Mouse (Mus musculus) forebrain, embryonic 16.5 days (tissue): ENCODE measurements at regions not wholly inside any gene's neighbourhood (a gene's known extent, or its start where the extent isn't known, plus 50 kb on each side); places are given as distances from the start of the nearest gene placed in this dataset.

Experiments used
- ATAC-seq: fragments of 200-750 bp; cut with Nextera tagmentation; 2 replicates; pipeline ENCODE4 v1.8.0; 2017; ENCODE audit warnings: mild to moderate bottlenecking, moderate library complexity
- H3K27ac ChIP-seq: fragments of 300-500 bp; sonication (generic); 2 replicates; pipeline ENCODE4 v1.5.1; 2014; ENCODE audit warnings: low read length, control low read depth
- H3K27me3 ChIP-seq: fragments of 300-500 bp; sonication (generic); replicated peaks from 2 replicates; pipeline ENCODE4 v1.6.1; 2014; ENCODE audit warnings: low read length; ENCODE audit not compliant: control insufficient read depth, insufficient read depth
- H3K36me3 ChIP-seq: fragments of 300-500 bp; sonication (generic); 2 replicates; pipeline ENCODE4 v1.6.1; 2014; ENCODE audit not compliant: control insufficient read depth, insufficient read depth
- H3K4me1 ChIP-seq: fragments of 300-500 bp; sonication (generic); replicated peaks from 2 replicates; pipeline ENCODE4 v1.6.1; 2014; ENCODE audit warnings: low read length; ENCODE audit not compliant: control insufficient read depth, insufficient read depth
- H3K4me2 ChIP-seq: fragments of 300-500 bp; sonication (generic); 2 replicates; pipeline ENCODE4 v1.6.1; 2014; ENCODE audit warnings: mild to moderate bottlenecking, low read length, control low read depth
- H3K4me3 ChIP-seq: fragments of 300-500 bp; sonication (generic); replicated peaks from 2 replicates; pipeline ENCODE4 v1.5.1; 2014; ENCODE audit warnings: mild to moderate bottlenecking, low read length, control low read depth
- H3K9ac ChIP-seq: fragments of 300-500 bp; sonication (generic); replicated peaks from 2 replicates; pipeline ENCODE4 v1.6.1; 2014; ENCODE audit warnings: low read depth, low read length, control low read depth
- H3K9me3 ChIP-seq: fragments of 300-500 bp; sonication (generic); 2 replicates; pipeline ENCODE4 v1.6.1; 2016; ENCODE audit warnings: low read length; ENCODE audit not compliant: control insufficient read depth
- WGBS: fragments of 180-500 bp; shearing (Covaris S2); extraction: QIAGEN DNeasy Blood & Tissue Kit; methylation state at CpG from one replicate; pipeline ENCODE4 v1.1.7; 2014; 5-methylcytosine and 5-hydroxymethylcytosine counted together

DNA sequence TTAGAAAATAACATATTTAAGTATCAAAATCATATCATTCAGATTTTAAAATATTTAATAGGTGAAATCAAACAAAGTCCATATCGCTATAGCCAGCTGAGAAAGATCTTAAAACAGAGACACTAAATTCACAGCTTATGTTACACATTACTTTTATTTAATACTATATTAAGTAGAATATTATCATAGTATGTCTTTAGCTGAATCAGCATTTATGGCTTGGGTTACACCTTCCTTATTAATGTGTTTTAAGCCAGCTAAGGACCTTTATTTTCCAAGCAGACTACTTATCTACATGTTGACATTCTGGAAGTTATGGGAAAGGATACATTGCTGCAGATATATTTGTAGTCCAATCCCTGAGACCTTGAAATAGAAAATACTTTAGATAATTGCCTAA lies 684.9 kb upstream of the Adgrl4 start:
- WGBS = 98% methylated on average over 1 of the region's 1 CpGs
- ATAC-seq = no peak
- no peaks in the 10 kb centered on the region for H3K27me3 ChIP-seq
- H3K4me3 ChIP-seq = no peak overlapping the region
- no peak overlapping the region for H3K4me2 ChIP-seq
- no peaks in the 10 kb centered on the region for H3K9me3 ChIP-seq
- no peaks in the 10 kb centered on the region for H3K4me1 ChIP-seq
- no peak overlapping the region for H3K27ac ChIP-seq
- H3K9ac ChIP-seq = no peak overlapping the region
- H3K36me3 ChIP-seq = no peaks in the 10 kb centered on the region

- no peak overlapping the region for H3K9ac ChIP-seq
- no peak overlapping the region for H3K27ac ChIP-seq
- H3K4me3 ChIP-seq = no peak overlapping the region
- no peak overlapping the region for H3K4me2 ChIP-seq
- H3K9me3 ChIP-seq = no peaks in the 10 kb centered on the region
- 37% methylated on average over 1 of the region's 1 CpGs for WGBS
- no peaks in the 10 kb centered on the region for H3K4me1 ChIP-seq
- ATAC-seq = peak; percentile 94
- H3K36me3 ChIP-seq = no peaks in the 10 kb centered on the region
- H3K27me3 ChIP-seq = no peaks in the 10 kb centered on the region
These were observed 677.8 kb upstream of the Adgrl4 start for GRCm38 (mm10) chr3:150759854-150760253.

GRCm38 (mm10) chr3:150784576-150784975 lies 653.1 kb upstream of the Adgrl4 start:
- ATAC-seq = no peak
- WGBS = 67% methylated on average over 3 of the region's 3 CpGs
- Histone ChIP-seq H3K9me3 (no peaks in the 10 kb centered on the region), H3K4me2 (no peak overlapping the region), H3K27ac (no peak overlapping the region), H3K9ac (no peak overlapping the region), H3K36me3 (no peaks in the 10 kb centered on the region), H3K4me3 (no peak overlapping the region), H3K27me3 (no peaks in the 10 kb centered on the region), H3K4me1 (no peaks in the 10 kb centered on the region)

GRCm38 (mm10) chr3:150817807-150818206 lies 619.9 kb upstream of the Adgrl4 start:
- no peak overlapping the region for H3K4me2 ChIP-seq
- H3K9me3 ChIP-seq = no peaks in the 10 kb centered on the region
- no peak overlapping the region for H3K27ac ChIP-seq
- ATAC-seq = no peak
- no peak overlapping the region for H3K4me3 ChIP-seq
- H3K27me3 ChIP-seq = no peaks in the 10 kb centered on the region
- H3K36me3 ChIP-seq = no peaks in the 10 kb centered on the region
- H3K9ac ChIP-seq = no peak overlapping the region
- H3K4me1 ChIP-seq = peaks cover 5% of the 10 kb centered on the region

- WGBS = 49% methylated on average over 4 of the region's 4 CpGs
- Histone ChIP-seq H3K9me3 (no peaks in the 10 kb centered on the region), H3K36me3 (no peaks in the 10 kb centered on the region), H3K4me2 (no peak overlapping the region), H3K4me3 (no peak overlapping the region), H3K9ac (no peak overlapping the region), H3K4me1 (peaks cover 5% of the 10 kb centered on the region), H3K27me3 (no peaks in the 10 kb centered on the region), H3K27ac (peak overlapping the region; percentile 60)
- ATAC-seq = peak; percentile 85
These were observed 618.3 kb upstream of the Adgrl4 start for GRCm38 (mm10) chr3:150819369-150819768.

GRCm38 (mm10) chr3:150820039-150820438 lies 617.6 kb upstream of the Adgrl4 start:
- peaks cover 5% of the 10 kb centered on the region for H3K4me1 ChIP-seq
- 41% methylated on average over 5 of the region's 5 CpGs for WGBS
- H3K9ac ChIP-seq = no peak overlapping the region
- no peak overlapping the region for H3K4me3 ChIP-seq
- ATAC-seq = peak; percentile 51; the same call in 1 of the 2 replicates
- H3K4me2 ChIP-seq = no peak overlapping the region
- H3K27me3 ChIP-seq = no peaks in the 10 kb centered on the region
- no peaks in the 10 kb centered on the region for H3K36me3 ChIP-seq
- H3K9me3 ChIP-seq = no peaks in the 10 kb centered on the region
- H3K27ac ChIP-seq = no peak overlapping the region

GRCm38 (mm10) chr3:150846029-150846428 lies 591.7 kb upstream of the Adgrl4 start:
- no peak for ATAC-seq
- Histone ChIP-seq H3K27me3 (no peaks in the 10 kb centered on the region), H3K4me3 (no peak overlapping the region), H3K4me2 (no peak overlapping the region), H3K9ac (no peak overlapping the region), H3K27ac (no peak overlapping the region), H3K9me3 (no peaks in the 10 kb centered on the region), H3K4me1 (no peaks in the 10 kb centered on the region), H3K36me3 (no peaks in the 10 kb centered on the region)
- 93% methylated on average over 2 of the region's 2 CpGs for WGBS

DNA sequence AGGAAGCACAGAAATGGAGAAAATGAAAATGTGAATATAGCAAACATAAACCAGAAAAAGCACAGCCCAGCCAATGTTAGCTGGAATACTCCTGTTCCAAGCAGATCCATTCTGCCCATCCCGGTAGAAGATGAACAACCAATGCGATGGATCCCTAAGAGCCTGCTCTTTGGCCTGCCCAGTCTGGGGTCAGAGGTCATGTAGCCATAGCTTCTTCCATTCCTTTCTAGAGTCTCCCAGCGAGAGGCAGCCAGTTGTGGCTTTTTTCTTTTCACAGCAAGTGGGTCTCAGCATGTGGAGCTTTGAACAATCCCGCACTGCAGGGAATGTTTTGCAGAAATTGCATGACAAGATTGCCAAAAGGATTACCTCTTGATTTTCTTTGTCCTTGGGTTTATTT lies 585.6 kb upstream of the Adgrl4 start:
- 6% methylated on average over 4 of the region's 4 CpGs for WGBS
- H3K4me1 ChIP-seq = no peaks in the 10 kb centered on the region
- no peak for ATAC-seq
- no peak overlapping the region for H3K27ac ChIP-seq
- H3K9ac ChIP-seq = no peak overlapping the region
- no peaks in the 10 kb centered on the region for H3K27me3 ChIP-seq
- no peaks in the 10 kb centered on the region for H3K36me3 ChIP-seq
- H3K9me3 ChIP-seq = no peaks in the 10 kb centered on the region
- no peak overlapping the region for H3K4me2 ChIP-seq
- H3K4me3 ChIP-seq = no peak overlapping the region

GRCm38 (mm10) chr3:150896668-150897067 lies 541.0 kb upstream of the Adgrl4 start:
- no peaks in the 10 kb centered on the region for H3K9me3 ChIP-seq
- ATAC-seq = no peak

DNA sequence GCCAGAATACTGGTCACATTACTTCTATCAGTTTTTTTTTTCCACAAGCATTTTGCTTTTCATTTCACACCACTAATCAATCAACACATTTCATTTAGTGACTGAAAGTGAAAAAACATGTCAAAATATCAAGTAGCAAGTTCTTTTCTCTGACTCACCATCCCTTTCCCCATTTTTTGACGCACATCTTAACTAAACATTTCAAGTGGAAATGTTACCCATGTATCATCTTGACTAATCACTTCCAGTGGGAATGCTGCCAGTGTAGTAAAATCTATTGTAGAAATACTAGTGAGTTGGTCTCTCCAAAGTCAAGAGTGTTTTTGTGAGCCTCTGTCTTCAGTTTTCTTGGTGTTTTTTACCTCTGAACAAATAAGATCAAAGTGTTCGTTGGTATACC lies 527.6 kb upstream of the Adgrl4 start:
- Histone ChIP-seq H3K4me1 (no peaks in the 10 kb centered on the region), H3K4me3 (no peak overlapping the region), H3K9ac (no peak overlapping the region), H3K36me3 (no peaks in the 10 kb centered on the region), H3K27me3 (no peaks in the 10 kb centered on the region), H3K27ac (no peak overlapping the region), H3K4me2 (no peak overlapping the region), H3K9me3 (no peaks in the 10 kb centered on the region)
- WGBS = 77% methylated on average over 2 of the region's 2 CpGs
- no peak for ATAC-seq

More at GRCm38 (mm10) chr3:150896668-150897067, 541.0 kb upstream of the Adgrl4 start:
- no peak overlapping the region for H3K27ac ChIP-seq
- 66% methylated on average over 2 of the region's 2 CpGs for WGBS
- no peak overlapping the region for H3K9ac ChIP-seq
- no peaks in the 10 kb centered on the region for H3K4me1 ChIP-seq
- no peaks in the 10 kb centered on the region for H3K27me3 ChIP-seq
- H3K4me2 ChIP-seq = no peak overlapping the region
- no peaks in the 10 kb centered on the region for H3K36me3 ChIP-seq
- H3K4me3 ChIP-seq = no peak overlapping the region
